Mouse (Mus musculus): ENCODE results near the gene Sp1. TPM values are rescaled to one million over a fixed set of nuclear protein-coding genes. Genes with fewer than 3 reads are reported as not detected.

The Sp1 gene
- total RNA-seq, 4 experiments from 2014 or later: 31.8 to 43.8 (median 38.7) TPM

DNA sequence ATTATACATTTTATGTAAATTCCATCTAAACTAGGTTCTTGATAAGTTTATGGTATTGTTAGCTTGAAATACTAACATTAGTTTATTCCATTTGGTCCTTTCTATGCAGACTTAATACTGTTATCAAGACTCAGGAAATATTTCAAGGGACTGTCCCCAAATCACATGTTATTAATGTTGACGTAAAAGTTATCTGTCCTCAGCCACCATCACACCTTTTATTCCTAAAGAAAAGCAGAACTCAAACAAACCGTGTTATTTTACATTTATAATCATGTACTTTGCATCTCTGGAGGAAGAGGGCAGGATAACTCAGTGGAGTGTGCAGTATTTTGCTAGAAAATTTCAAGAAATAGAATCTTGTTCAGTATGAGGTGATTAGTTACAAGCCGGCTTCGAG, 27.2 kb downstream of the Sp1 start:
- no peak for DNase-seq (ENCODE audit: low spot score)

DNA sequence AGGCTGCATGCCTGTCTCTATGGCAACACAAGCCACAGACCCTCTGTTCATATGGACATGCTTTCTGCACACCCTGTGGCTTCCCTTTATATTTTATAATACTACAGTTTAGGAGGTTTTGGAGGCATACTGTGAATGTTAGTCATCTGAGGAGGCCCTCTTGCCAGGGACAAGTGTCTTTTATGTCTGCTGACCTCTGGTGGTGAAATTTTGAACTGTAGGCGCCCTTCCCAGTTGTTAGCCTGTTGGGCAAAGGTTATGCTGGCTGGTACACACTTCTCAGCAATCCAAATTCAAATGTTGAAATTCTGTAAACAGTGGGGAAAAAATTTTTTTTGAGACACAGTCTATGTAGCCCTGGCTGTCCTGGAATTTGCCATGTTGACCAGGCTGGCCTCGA, 36.5 kb downstream of the Sp1 start:
- peak; percentile 83 for DNase-seq (ENCODE audit: low spot score)

DNA sequence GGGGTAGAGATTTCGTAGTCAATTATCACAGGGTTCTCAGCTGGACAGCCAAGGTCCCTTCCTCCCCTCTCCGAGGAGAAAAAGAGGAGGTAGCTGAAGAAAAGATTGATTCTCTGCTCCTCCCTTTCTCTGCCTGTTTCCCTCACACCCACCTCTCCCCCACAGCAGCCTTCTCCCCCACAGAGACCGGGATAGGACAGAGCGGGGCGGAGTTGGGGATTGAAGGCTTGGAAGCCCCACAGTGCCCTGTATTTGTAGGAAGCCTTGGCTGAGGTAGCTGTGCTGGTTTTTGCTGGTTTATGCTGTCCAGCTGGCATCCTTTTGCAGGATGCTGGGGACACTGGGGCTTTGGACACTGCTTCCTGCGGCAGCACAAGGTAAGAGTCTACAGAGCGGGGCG, 39.2 kb downstream of the Sp1 start, which contains the start of gene Amhr2:
Amhr2 (plus strand) TSS at position 222 of the 400 bp plus-strand sequence.
- DNase-seq (ENCODE audit: low spot score): no peak

DNA sequence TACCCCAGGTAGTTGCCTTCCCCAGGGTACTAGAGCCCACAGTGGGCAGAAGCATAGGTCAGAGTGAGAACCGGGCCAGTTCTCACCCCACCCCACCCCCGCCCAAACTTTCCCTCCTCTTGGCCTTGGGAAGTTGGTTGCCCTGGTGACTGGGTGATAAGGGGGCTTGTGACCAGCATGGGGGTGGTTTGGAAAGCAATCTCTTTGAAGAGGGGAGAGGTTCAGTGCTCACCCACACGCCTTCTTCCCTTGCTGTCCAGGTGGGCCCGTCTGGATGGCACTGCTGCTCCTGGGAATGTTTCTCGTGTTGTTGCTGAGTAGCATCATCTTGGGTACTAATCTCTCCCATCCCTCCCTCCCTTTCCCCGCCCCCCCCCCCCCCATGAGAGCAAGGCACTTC, 40.5 kb downstream of the Sp1 start:
- no peak for DNase-seq (ENCODE audit: low spot score)

DNA sequence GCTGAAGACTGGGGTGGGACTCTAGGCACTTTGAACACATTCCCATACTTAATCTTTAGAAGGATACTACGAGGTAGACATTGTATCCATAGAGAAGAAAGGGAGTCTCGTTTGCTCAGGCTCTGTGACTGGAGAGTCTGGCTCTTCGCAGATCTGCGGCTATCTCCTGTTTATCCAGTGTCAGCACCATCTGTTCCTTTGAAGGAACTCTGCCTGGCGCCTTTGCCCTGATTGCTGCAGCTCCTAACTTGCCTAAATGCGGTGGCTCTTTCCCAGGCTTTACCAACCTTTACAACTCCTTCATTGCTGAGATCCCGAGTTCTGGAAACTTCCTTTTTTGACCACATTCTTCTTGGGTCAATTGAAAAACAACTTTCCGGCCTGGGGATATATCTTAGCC, 43.4 kb downstream of the Sp1 start:
- no peak for DNase-seq (ENCODE audit: low spot score)

DNA sequence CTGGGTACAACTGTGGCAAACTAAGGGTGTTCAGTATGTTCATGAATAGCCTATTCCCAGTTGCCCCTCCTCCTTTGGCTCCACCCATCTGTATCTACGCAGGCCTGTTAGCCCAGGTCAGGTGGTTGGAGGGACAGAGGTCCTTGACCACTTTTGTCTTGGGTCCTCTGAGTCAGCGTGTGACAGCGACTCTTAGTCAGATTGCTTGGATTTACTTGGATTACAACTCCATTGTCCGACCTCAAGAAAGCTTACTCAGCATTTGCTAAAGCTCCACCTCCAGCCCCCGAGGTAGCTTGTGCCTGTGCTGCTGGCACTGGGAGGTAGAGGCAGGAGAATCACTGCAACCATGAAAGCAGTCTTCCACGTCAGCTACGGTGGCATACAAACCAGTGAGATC, 45.0 kb downstream of the Sp1 start:
- no peak for DNase-seq (ENCODE audit: low spot score)

DNA sequence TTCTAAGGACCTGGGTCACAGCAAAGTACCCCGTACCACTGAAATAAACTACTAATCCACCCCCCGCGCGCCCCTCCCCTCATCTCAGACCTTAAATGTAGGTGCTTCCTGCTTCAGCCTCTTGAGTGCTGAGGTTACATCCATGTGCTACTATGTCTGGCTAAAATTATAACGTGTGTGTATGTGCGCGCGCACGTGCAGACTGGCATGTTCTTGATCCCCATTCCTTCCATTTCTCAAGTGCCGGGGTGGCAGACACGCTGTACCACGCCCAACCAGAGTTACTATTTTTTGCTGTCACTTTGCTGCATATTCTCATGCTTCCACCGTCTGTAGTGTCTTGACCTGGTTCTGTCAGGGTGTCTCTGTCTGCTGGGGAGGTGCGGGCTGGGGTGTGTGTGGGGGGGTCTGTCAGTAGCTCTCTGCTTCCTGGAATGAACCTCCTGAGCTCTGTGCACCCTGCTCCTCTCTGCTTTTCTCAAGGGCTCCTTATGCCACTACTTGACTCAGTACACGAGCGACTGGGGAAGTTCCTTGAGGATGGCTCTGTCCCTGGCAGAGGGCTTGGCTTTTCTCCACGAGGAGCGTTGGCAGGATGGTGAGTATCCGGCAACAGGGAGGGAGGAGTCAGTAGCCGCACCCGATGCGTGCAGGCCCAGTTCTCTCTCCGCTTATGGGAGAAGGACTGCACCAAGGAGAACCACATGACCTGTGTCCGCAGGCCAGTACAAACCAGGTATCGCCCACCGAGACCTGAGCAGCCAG, 45.9 kb downstream of the Sp1 start:
- DNase-seq (ENCODE audit: low spot score): no peak

DNA sequence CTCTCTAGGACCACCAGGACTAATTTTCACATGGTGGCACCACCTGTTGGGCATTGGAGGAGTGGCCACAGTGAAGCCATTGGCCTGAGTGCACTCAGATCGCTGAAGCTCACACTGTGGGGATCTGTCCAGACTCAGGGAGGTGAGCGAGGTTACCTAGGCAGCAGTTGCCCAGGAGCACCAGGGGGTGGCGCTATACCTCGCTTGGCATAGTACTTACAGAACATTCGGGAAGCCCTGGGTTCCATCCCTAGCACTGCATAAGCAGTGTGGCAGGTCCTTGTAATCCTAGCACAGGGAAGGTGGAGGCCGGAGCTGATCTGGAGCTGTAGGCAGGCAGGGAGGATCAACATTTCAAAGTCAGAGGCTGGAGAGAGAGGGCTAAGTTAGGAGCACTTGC, 50.0 kb downstream of the Sp1 start:
- DNase-seq (ENCODE audit: low spot score): no peak

DNA sequence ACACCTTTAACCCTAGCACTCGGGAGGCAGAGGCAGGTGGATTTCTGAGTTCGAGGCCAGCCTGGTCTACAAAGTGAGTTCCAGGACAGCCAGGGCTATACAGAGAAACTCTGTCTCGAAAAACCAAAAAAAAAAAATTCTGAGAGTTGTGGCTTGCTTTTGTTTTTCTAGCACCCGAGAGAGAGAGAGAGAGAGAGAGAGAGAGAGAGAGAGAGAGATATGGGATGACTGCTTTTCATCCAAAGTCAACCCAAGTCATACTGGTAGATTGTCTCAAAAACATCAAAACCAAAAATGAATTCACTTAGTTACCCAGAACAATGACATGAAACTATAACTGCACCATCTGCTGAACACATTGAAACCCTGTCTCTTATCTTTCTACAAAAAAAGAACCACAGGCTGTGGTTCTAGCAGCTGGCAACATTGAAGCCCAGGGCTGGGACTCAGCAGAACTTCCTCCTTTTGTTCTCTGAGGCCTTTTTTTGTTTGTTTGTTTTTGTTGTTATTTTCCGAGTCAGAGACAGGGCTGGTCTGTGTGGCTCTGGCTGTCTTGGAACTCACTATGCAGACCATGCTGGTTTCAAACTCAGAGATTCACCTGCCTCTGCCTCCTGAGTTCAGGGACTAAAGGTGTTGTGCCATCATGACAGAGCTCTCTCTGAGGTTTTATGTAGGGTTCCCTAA, 52.2 kb downstream of the Sp1 start:
- DNase-seq (ENCODE audit: low spot score): peak; percentile 66

DNA sequence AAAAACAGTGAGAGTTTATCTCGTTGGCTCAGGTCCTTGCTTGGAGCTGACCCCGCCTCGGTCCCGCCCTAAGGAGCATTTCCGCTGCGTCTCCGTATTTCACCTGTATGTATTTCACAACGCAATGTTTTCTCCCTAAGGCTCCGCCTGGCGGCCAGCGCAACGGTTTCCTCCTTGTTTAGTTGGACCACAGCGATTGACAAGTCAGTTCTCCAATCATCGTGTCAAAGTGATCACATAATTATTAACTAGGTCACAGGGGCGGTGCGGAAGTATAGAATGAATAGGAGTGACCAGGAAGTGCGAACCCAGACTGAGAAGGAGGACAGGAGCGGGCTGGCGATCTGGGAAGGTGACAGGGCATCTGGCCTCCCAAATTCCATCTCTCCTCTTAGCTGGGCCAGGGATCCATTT, 53.0 kb downstream of the Sp1 start, which contains the start of gene Prr13:
Prr13 (plus strand) TSS at position 125 of the 414 bp plus-strand sequence.
- DNase-seq (ENCODE audit: low spot score): peak; percentile 95

DNA sequence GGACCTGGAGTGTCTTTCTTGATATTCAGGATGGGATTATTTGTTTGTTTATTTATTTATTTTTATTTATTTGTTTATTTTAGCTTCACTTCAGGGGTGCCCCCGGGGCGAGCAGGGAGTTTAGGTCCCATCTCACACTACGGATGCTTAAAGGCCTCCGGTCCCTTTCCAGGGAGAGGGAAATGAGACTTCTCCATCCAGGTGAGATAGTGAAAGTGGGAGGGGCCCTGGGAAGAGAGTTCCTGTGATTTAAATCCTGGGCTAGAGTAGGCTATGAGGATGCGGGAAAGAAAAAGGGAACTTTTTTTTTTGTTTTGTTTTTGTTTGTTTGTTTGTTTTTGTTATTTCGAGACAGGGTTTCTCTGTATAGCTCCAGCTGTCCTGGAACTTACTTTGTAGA, 53.4 kb downstream of the Sp1 start:
- DNase-seq (ENCODE audit: low spot score): no peak

DNA sequence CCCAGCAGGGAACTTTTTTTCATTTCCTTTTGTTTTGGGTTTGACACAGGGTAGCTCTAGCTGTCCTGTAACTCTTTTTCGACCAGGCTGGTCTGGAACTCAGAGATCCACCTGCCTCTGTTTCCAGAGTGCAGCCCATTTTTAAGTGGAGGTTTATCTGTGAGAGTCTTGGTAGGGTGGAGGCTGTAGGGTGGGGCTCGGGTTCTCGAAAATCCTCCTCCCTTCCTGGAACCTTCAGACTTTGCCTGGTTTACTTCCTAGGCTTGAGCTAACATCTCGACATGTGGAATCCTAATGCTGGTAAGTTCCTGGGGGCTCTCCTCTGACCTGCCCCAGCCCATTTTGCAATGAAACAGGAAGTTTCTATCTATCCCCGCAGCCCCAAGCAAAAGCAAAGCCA, 53.9 kb downstream of the Sp1 start:
- DNase-seq (ENCODE audit: low spot score): no peak

DNA sequence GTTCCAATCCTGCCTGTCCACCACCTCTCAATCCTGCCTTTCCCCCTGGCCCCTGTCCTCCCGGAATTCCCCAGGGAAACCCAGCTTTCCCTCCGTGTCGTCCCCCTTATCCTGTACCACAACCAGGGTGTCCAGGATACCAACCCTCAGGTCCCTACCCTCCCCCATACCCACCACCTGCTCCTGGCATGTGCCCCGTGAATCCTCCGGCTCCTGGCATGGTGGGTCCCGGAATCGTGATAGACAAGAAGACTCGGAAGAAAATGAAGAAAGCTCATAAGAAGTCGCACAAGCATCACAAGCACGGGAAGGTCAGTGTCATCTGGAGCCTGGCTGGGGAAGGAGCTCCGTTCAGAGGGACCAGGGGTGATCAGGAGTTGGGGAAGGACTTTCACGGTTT, 54.5 kb downstream of the Sp1 start:
- no peak for DNase-seq (ENCODE audit: low spot score)

DNA sequence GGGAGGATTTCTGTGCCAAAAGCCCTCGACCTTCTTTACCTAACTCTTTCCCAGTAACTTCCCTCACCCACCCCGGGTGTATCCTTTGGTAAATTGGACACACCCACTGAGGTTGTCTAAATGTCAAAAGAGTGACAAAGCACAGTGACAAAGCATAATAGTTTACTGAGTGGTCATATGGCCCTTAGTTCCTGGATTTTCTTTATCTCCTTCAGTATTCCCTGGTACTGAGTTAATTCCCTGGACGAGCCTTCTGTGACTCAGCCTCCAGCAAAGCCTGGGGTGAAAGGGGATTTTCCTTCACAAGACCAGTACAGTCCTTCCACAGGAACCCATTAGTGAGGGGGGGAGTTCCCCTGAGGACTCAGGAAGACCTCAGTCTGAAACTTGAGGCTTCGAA, 55.0 kb downstream of the Sp1 start:
- DNase-seq (ENCODE audit: low spot score): peak; percentile 21

DNA sequence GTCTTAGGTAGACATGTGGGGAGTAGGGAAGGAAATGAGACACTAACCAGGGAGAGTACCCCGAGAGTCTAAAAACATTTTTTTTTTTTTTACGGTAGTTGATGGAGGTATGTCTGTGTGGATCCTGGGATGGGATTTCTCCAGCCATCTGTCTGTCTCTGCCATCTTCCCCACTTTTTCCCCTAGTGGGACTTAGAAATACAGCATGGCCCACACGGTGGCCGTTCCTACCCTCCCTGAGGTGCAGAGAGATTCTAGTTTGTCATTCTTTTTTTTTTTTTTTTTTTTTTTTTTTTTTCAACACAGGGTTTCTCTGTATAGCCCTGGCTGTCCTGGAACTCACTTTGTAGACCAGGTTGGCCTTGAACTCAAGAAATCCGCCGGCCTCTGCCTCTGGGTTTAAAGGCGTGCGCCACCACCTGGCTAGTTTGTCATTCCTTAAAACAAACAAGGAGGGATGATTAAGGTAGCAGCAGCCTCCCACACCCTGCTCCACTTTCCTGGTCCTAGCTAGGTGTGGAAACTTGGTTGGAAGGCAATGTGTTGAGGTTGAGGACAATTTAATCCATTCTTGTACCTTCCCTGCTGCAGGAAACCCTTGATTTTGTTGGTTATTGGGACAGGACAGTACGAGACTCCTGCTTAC, 55.6 kb downstream of the Sp1 start:
- DNase-seq (ENCODE audit: low spot score): no peak

DNA sequence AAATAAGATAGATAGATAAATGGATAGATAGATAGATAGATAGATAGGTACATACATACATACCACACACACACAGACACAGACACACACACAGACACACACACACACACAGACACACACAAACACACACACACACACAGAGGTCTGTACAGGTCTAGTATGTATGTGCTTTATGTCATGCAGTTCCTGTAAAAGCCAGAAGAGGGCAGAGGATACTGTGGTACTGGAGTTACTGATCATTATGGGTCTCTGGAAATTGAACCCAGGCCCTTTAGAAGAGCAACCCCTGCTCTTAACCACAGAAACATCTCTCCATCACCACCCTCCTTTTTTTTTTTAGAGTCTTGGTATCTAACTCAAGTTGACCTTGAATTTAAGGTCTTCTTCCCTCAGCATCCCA, 57.7 kb downstream of the Sp1 start:
- no peak for DNase-seq (ENCODE audit: low spot score)

DNA sequence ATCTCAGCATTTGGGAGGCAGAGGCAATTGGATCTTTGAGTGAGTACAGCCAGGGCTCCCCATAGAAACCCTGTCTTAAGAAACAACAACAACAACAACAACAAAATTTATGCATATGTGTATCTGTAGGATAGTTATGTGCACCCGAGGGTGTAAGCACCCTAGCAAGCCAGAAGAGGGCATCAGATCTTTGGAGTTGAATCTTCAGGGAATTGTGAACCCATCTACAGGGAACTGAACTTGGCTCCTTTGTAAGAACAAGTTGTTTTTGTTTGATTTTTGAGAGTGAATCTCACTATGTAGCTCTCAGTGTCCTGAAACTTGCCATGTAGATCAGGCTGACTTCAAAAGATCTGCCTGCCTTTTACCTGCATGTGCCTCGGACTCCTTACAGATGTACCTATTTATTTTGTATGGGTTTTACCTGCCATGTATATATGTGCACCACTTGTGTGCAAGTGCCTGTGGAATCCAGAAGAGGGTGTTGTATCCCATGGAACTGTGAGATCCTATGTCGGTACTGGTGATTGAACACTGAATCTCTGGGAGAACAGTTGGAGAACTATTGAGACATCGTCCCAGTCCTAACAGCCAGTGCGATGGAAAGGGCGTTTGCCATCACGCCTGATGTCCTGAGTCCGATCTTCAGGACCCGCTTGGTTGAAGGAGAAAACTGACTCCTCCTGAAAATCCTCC, 62.9 kb downstream of the Sp1 start:
- no peak for DNase-seq (ENCODE audit: low spot score)

DNA sequence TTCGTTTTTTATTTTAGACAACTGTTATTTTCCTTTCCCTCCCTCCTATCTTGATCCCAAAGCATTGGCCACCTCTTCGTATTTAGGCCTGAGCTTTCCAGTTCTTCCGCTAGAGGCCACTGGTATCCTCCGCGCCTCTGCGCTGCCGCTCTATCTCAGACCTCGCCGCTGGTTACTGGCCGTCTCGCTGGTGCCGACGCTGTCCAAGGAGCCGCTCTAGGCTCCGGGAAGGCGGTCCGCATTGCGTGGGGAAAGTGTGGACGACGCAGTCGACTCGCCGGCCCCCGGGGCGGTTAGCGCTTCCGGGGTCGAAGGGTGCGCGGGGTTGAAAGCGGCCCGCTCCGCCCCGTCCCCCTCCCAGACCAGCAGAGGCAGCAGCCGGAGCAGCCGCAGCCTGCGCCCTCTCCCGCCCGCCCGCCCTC, 64.3 kb downstream of the Sp1 start, which contains the start of gene Pcbp2:
Pcbp2 (plus strand) TSS at position 357 of the 422 bp plus-strand sequence.
- DNase-seq (ENCODE audit: low spot score): peak; percentile 94

DNA sequence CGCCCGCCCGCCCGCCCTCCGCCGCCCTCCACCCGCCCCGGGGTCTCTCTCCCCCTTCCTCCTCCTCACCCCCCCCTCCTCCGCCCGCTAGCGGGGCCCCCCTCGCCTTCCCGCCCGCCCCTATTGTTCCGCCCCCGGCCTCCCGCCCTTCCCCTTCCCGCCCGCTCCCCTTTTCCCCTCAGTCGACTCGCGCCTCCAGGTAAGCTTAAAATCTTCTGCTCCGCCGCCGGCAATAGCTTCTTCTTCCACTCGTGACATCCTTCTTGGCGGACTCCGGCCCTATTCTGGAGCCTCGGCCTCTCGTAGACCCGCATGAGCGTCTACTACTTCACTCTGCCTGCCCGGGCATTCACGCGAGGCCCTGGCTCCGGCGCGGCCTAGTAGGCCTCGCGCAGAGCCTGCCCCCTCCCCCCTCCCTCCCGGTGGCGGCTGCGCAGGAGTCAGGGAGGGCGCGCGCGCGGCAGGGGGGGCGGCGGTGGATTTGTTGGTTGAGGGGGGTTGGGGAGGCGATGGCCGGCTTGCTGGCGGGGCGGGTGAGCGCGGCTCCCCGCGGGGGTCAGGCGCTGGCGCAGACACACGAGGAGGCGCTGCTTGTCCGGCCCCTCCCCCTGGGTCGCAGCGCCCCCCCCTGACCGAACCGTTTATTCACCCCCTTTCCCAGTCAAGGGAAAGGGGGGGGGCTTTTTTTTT, 64.8 kb downstream of the Sp1 start:
- DNase-seq (ENCODE audit: low spot score): peak; percentile 67

DNA sequence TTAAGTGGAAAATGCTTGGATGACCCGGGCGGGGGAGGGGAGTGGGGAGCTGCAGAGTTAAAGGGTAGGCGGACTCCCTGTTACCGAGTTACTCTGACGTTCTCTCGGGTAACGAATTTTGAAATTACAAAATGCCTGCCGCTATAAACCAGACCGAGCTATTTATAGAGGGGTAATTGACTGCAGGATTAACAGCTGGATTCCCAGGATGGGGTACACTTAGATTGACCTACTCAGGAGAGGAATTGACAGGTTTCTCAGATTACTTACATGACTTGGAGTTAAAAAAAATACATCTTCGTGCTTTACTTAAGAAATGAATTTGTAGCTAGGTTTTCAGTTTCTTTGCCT, 65.3 kb downstream of the Sp1 start:
- DNase-seq (ENCODE audit: low spot score): peak; percentile 22

DNA sequence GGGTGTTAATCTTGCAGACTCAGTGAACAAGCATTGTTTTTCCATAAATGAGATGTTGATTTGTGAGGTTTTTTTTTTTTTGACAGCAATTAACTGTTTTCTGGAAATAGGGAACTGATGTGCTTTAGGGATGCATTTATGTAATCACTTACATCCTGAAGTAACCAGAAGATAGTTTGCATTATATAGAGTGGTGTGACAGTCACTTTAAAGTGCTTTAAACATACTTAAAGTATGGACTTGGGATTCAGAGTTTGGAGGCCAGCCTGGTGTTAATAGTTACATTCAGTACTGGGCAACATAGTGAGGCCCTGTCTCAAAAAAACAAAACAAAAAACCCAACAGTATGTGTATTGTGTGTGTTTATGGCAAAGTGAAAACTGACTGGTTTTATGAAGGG, 65.8 kb downstream of the Sp1 start:
- no peak for DNase-seq (ENCODE audit: low spot score)

Data from heart, adult 8-10 months (tissue).